Mouse (Mus musculus): ENCODE data around the gene Fhl5. TPM values are rescaled to one million over a fixed set of nuclear protein-coding genes. Genes with fewer than 3 reads are reported as not detected.

The Fhl5 gene
- total and polyA plus RNA-seq, 2 experiments from 2014 or later = 0.14 to 0.27 TPM

DNA sequence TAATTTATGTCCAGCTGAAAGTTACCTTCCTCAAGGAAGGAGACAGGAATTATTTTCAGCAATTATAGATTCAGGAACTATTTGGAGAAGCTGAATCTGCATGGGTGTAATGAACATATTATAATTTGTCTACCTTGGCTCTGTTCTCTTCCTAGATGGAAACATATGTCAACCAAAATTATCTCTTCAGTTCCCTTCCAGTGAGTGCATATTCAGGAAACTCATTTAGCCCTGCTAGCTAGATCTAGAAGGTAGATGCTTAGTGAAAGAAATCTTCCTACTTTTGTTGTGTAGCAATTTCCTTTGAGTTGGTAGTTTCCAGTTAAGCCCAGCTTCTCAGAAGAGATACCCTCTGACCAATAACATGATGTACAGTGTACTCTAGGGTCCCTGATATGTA, 20.7 kb downstream of the Fhl5 start:
- Histone ChIP-seq H3K9ac (replicated peaks; ENCODE audit: low read length, poor library complexity, severe bottlenecking) (no peak overlapping the region), H3K4me1 (ENCODE audit: insufficient read depth, low read length) (no peaks in the 10 kb centered on the region), H3K27ac (ENCODE audit: low read depth, low read length) (no peak overlapping the region), H3K4me3 (ENCODE audit: low read depth, low read length) (no peak overlapping the region), H3K4me2 (ENCODE audit: low read depth, low read length, poor library complexity, severe bottlenecking) (no peak overlapping the region), H3K27me3 (ENCODE audit: insufficient read depth, low read length) (no peaks in the 10 kb centered on the region), H3K36me3 (ENCODE audit: insufficient read depth, low read length) (no peaks in the 10 kb centered on the region), H3K9me3 (ENCODE audit: low read length) (no peaks in the 10 kb centered on the region)
- DNase-seq (ENCODE audit: low spot score) (no peak), ATAC-seq (ENCODE audit: low FRiP score) (no peak)
- no peak for TF ChIP-seq CTCF (IDR thresholded peaks at IDR 0.05)

DNA sequence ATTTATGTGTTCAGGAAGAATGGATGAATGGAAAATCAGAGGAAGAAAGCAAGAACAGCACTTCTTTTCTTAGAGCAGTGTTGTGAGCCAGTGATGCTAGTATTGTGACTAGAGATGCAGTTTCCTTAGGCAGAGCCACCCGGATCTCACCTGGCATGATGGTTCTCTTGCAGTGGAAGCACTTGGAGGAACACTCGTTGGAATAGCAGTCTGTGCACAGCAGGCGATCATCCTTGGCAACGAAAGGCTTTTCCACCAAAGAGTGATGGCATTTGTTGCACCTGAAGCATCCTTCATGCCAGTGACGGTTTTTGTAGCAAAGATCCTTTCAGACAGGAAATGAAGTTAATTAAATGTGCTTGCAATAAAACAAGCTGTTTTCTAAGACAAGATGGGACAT, 29.2 kb downstream of the Fhl5 start:
- H3K4me3 ChIP-seq (ENCODE audit: low read depth, low read length) = no peak overlapping the region
- TF ChIP-seq CTCF (IDR thresholded peaks at IDR 0.05) = no peak
- WGBS = 56% methylated on average over 5 of the region's 5 CpGs

DNA sequence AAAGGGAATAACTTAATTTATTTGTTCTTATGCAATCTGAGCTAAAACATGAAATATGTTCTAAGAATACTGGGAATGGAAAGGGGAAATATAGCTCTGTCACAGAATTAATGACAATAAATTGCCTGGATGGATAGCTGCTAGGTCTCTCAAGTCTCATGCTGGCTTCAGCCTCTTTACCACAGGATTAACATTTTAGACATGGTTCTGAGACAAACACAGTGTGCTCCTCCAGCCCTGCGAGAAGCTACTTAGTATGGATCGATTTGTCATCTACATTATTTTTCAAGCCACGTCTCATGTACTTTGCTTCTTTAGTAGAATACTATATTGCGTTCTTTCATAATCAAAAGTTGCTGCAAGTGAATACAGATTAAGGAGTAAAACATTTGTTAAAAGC, 36.5 kb downstream of the Fhl5 start:
- H3K27ac ChIP-seq (ENCODE audit: low read depth, low read length) = no peak overlapping the region
- no peak for TF ChIP-seq CTCF (IDR thresholded peaks at IDR 0.05)
- H3K4me3 ChIP-seq (ENCODE audit: low read depth, low read length) = no peak overlapping the region
- DNase-seq (ENCODE audit: low spot score) (no peak), ATAC-seq (ENCODE audit: low FRiP score) (no peak)
- no peaks in the 10 kb centered on the region for H3K27me3 ChIP-seq (ENCODE audit: insufficient read depth, low read length)
- H3K9me3 ChIP-seq (ENCODE audit: low read length) = no peaks in the 10 kb centered on the region
- no peak overlapping the region for H3K9ac ChIP-seq (replicated peaks; ENCODE audit: low read length, poor library complexity, severe bottlenecking)
- H3K4me2 ChIP-seq (ENCODE audit: low read depth, low read length, poor library complexity, severe bottlenecking) = no peak overlapping the region
- H3K36me3 ChIP-seq (ENCODE audit: insufficient read depth, low read length) = no peaks in the 10 kb centered on the region
- no peaks in the 10 kb centered on the region for H3K4me1 ChIP-seq (ENCODE audit: insufficient read depth, low read length)
- WGBS = 30% methylated on average over 4 of the region's 4 CpGs

More for the DNA sequence above, 29.2 kb downstream of the Fhl5 start:
- no peaks in the 10 kb centered on the region for H3K4me1 ChIP-seq (ENCODE audit: insufficient read depth, low read length)
- no peaks in the 10 kb centered on the region for H3K27me3 ChIP-seq (ENCODE audit: insufficient read depth, low read length)
- no peak overlapping the region for H3K9ac ChIP-seq (replicated peaks; ENCODE audit: low read length, poor library complexity, severe bottlenecking)
- no peak for ATAC-seq (ENCODE audit: low FRiP score)
- peak; percentile 2 for DNase-seq (ENCODE audit: low spot score)
- no peaks in the 10 kb centered on the region for H3K36me3 ChIP-seq (ENCODE audit: insufficient read depth, low read length)
- no peak overlapping the region for H3K27ac ChIP-seq (ENCODE audit: low read depth, low read length)
- H3K9me3 ChIP-seq (ENCODE audit: low read length) = no peaks in the 10 kb centered on the region
- H3K4me2 ChIP-seq (ENCODE audit: low read depth, low read length, poor library complexity, severe bottlenecking) = no peak overlapping the region

DNA sequence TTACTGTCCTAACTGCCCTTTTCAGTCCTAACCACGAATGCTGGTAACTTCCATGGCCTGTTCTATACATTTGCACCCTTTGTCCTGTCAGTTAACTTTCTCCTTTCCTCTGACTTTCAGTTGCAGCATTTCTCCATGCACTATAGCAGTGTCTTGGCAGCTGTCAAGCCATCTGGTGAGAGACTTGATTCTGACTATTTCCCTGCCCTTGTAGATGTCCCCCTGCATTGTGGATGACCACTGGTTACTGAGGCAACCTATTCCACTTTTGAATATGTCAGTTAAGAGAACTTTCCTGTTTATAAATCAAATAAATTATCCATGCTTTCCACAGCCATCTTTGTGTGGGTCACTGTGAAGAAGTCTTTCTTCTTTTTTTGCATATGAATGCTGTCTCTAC, 45.4 kb downstream of the Fhl5 start:
- Histone ChIP-seq H3K27ac (ENCODE audit: low read depth, low read length) (no peak overlapping the region), H3K4me2 (ENCODE audit: low read depth, low read length, poor library complexity, severe bottlenecking) (no peak overlapping the region), H3K36me3 (ENCODE audit: insufficient read depth, low read length) (no peaks in the 10 kb centered on the region), H3K4me1 (ENCODE audit: insufficient read depth, low read length) (no peaks in the 10 kb centered on the region), H3K27me3 (ENCODE audit: insufficient read depth, low read length) (no peaks in the 10 kb centered on the region), H3K9ac (replicated peaks; ENCODE audit: low read length, poor library complexity, severe bottlenecking) (no peak overlapping the region), H3K9me3 (ENCODE audit: low read length) (no peaks in the 10 kb centered on the region), H3K4me3 (ENCODE audit: low read depth, low read length) (no peak overlapping the region)
- WGBS = 29% methylated on average over 1 of the region's 1 CpGs
- TF ChIP-seq CTCF (IDR thresholded peaks at IDR 0.05) = no peak
- no peak for ATAC-seq (ENCODE audit: low FRiP score)
- DNase-seq (ENCODE audit: low spot score) = no peak

DNA sequence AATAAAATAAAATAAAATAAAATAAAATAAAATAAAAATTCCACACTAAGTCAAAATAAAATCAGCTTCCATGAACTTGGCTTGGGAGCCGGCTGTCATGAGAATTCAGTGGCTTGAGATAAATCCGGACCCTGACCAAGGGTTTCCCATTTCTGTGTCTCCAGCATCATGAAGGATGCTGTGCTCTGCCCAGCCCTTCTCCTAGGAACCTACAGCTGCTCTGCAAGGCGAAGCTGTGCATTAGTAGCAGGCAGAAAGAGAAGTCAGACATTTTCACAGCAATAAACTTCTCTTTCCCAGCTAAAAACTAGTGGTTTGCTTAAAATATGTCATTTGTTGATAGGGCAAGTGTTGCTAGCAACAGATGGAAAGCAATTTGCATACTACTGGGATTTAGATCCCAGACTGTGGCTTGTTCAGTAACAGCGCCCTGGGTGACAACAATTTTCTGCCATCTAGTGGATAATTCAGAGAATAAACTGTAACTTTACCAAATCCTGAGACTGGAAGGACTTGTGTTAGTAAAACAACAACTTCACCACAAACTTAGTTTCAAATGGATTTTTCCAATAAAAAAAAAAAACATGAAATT, 63.0 kb downstream of the Fhl5 start:
- Histone ChIP-seq H3K27ac (ENCODE audit: low read depth, low read length) (no peak overlapping the region), H3K9ac (replicated peaks; ENCODE audit: low read length, poor library complexity, severe bottlenecking) (no peak overlapping the region), H3K4me2 (ENCODE audit: low read depth, low read length, poor library complexity, severe bottlenecking) (no peak overlapping the region), H3K27me3 (ENCODE audit: insufficient read depth, low read length) (no peaks in the 10 kb centered on the region), H3K9me3 (ENCODE audit: low read length) (no peaks in the 10 kb centered on the region), H3K4me3 (ENCODE audit: low read depth, low read length) (no peak overlapping the region), H3K4me1 (ENCODE audit: insufficient read depth, low read length) (no peaks in the 10 kb centered on the region), H3K36me3 (ENCODE audit: insufficient read depth, low read length) (no peaks in the 10 kb centered on the region)
- ATAC-seq (ENCODE audit: low FRiP score) (no peak), DNase-seq (ENCODE audit: low spot score) (peak; percentile 57)
- WGBS = 67% methylated on average over 4 of the region's 4 CpGs
- peak; percentile 70 for TF ChIP-seq CTCF (IDR thresholded peaks at IDR 0.05)

Other genes with a start within 250 kb of the Fhl5 start
- 14.9 and 15.6 TPM in 2 replicates for gene Ufl1, start 38.9 kb upstream of the Fhl5 start, total RNA-seq (2014; rRNA removed)
- 45.8 and 46.6 TPM in 2 replicates for gene Ufl1, start 38.9 kb upstream of the Fhl5 start, polyA plus RNA-seq (2015; fragmentation: Nextera tagmentation; extraction: Ambion mirVana)